Mouse (Mus musculus) liver, embryonic 12.5 days (tissue): ENCODE measurements around the gene Hoxc11. TPM values are rescaled to one million over a fixed set of nuclear protein-coding genes. Genes with fewer than 3 reads are reported as not detected.

ENCODE experiments used
- ATAC-seq: fragments of 200-750 bp; cut with Nextera tagmentation; 2 replicates; pipeline ENCODE4 v1.8.0; 2017; ENCODE audit warnings: moderate number of reproducible peaks, mild to moderate bottlenecking, moderate library complexity
- H3K27ac ChIP-seq: fragments of 300-500 bp; sonication (generic); 2 replicates; pipeline ENCODE4 v1.5.1; 2016; ENCODE audit warnings: mild to moderate bottlenecking
- H3K27me3 ChIP-seq: fragments of 300-500 bp; sonication (generic); replicated peaks from 2 replicates; pipeline ENCODE4 v1.6.1; 2016; ENCODE audit warnings: mild to moderate bottlenecking, moderate library complexity
- H3K36me3 ChIP-seq: fragments of 300-500 bp; sonication (generic); 2 replicates; pipeline ENCODE4 v1.6.1; 2016; ENCODE audit warnings: mild to moderate bottlenecking, moderate library complexity
- H3K4me1 ChIP-seq: fragments of 300-500 bp; sonication (generic); 2 replicates; pipeline ENCODE4 v1.6.1; 2016
- H3K4me2 ChIP-seq: fragments of 300-500 bp; sonication (generic); 2 replicates; pipeline ENCODE4 v1.6.1; 2016; ENCODE audit warnings: mild to moderate bottlenecking, moderate library complexity
- H3K4me3 ChIP-seq: fragments of 300-500 bp; sonication (generic); 2 replicates; pipeline ENCODE4 v1.5.1; 2016; ENCODE audit warnings: mild to moderate bottlenecking, moderate library complexity
- H3K9ac ChIP-seq: fragments of 300-500 bp; sonication (generic); 2 replicates; pipeline ENCODE4 v1.6.1; 2016; ENCODE audit warnings: mild to moderate bottlenecking, moderate library complexity
- H3K9me3 ChIP-seq: fragments of 300-500 bp; sonication (generic); replicated peaks from 2 replicates; pipeline ENCODE4 v1.6.1; 2016; ENCODE audit warnings: mild to moderate bottlenecking, moderate library complexity
- WGBS: fragments of 180-500 bp; shearing (Covaris S2); methylation state at CpG from one replicate; pipeline ENCODE4 v1.1.7; 2016; ENCODE audit not compliant: insufficient replicate concordance; 5-methylcytosine and 5-hydroxymethylcytosine counted together
- polyA plus RNA-seq: library from polyadenylated mRNA; unstranded; fragments of >200 nt; fragmentation: Nextera tagmentation; extraction: Ambion mirVana; gene quantifications from 2 replicates; pipeline ENCODE4 v1.2.1, GENCODE M21; 2016

Hoxc11 gene
- polyA plus RNA-seq, 1 experiment from 2014 or later, result not detected

DNA sequence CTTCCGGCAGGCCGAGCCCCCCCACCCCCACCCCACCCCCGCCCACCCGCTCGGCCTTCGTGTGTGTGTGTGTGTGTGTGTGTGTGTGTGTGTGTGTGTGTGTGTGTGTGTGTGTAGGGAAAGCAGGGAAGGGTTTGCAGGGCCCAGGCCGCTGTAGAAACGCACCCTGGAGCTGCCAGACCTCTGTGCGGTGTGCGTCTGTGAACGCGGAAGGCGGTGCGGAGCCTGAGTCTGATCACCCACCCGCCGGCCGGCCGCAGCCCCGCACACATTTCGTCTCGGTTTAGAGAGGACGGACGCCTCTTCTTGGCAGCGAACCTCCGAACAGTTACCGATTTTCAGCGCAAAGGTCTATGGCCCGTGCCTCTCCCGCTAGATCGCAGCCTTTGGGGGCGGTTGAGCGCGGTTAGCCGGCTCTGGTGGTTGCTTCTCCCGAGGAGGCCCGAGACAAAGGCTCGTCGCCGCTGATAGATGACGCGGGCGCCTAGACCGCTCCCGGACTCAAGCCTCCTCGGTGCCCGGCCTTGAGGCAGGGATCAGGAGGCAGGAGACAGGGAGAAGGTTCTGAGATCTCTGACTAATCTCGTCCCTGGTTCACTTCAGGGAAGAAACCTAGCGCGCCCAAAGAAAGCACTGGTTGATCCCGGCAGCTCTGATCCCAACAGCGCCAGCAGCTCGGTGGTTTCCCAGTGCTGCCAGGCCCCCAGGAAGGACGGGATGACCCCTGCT is 11.3 kb upstream of the Hoxc11 start:
- no peak overlapping the region for H3K27ac ChIP-seq
- no peak overlapping the region for H3K4me2 ChIP-seq
- H3K36me3 ChIP-seq, result no peaks in the 10 kb centered on the region
- H3K9ac ChIP-seq, result no peak overlapping the region
- H3K4me1 ChIP-seq, result no peaks in the 10 kb centered on the region
- H3K4me3 ChIP-seq, result no peak overlapping the region
- ATAC-seq, result no peak
- WGBS, result 2% methylated on average over 53 of the region's 53 CpGs
- no peaks in the 10 kb centered on the region for H3K9me3 ChIP-seq
- H3K27me3 ChIP-seq, result peaks cover 99% of the 10 kb centered on the region

GRCm38 (mm10) chr15:102943468-102943813 is 10.8 kb upstream of the Hoxc11 start:
- Histone ChIP-seq H3K4me3 (no peak overlapping the region), H3K4me2 (no peak overlapping the region), H3K9me3 (no peaks in the 10 kb centered on the region), H3K36me3 (no peaks in the 10 kb centered on the region), H3K9ac (no peak overlapping the region), H3K4me1 (no peaks in the 10 kb centered on the region), H3K27ac (no peak overlapping the region), H3K27me3 (peaks cover 99% of the 10 kb centered on the region)
- no peak for ATAC-seq
- 4% methylated on average over 5 of the region's 5 CpGs for WGBS

GRCm38 (mm10) chr15:102945185-102946077 is 8.8 kb upstream of the Hoxc11 start:
- Histone ChIP-seq H3K27ac (no peak overlapping the region), H3K36me3 (no peaks in the 10 kb centered on the region), H3K4me1 (no peaks in the 10 kb centered on the region), H3K4me2 (no peak overlapping the region), H3K9me3 (no peaks in the 10 kb centered on the region), H3K4me3 (no peak overlapping the region), H3K27me3 (peaks cover 99% of the 10 kb centered on the region), H3K9ac (no peak overlapping the region)
- ATAC-seq, result no peak
- 11% methylated on average over 22 of the region's 22 CpGs for whole genome bisulfite sequencing

GRCm38 (mm10) chr15:102947276-102947675 is 7.0 kb upstream of the Hoxc11 start:
- no peaks in the 10 kb centered on the region for H3K9me3 ChIP-seq
- H3K36me3 ChIP-seq, result no peaks in the 10 kb centered on the region
- no peak overlapping the region for H3K9ac ChIP-seq
- H3K4me2 ChIP-seq, result no peak overlapping the region
- H3K4me1 ChIP-seq, result no peaks in the 10 kb centered on the region
- H3K27ac ChIP-seq, result no peak overlapping the region
- 3% methylated on average over 9 of the region's 9 CpGs for WGBS
- H3K27me3 ChIP-seq, result peaks cover 99% of the 10 kb centered on the region
- H3K4me3 ChIP-seq, result no peak overlapping the region
- ATAC-seq, result no peak

DNA sequence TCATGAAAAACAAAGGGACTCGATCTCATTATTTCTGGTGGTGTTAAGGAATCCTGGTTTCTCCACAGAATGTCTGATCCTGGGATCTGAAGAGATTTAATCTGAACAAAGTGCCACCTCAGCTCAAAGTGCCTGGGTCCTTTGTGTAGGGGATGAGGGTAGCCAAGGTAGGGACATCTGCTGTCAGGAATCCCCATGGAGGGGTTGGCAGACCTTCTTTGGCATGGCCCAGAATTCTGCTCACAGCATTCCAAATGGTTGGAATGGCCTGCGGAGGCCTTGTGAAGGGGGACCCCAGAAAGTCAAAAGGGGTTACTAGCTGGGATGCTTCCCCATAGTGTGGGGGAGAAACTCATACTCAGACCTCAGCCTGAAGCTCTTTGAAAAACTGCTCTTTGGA is 5.4 kb upstream of the Hoxc11 start:
- Histone ChIP-seq H3K9me3 (no peaks in the 10 kb centered on the region), H3K4me3 (no peak overlapping the region), H3K4me1 (no peaks in the 10 kb centered on the region), H3K27ac (no peak overlapping the region), H3K4me2 (no peak overlapping the region), H3K9ac (no peak overlapping the region), H3K36me3 (no peaks in the 10 kb centered on the region), H3K27me3 (peaks cover 99% of the 10 kb centered on the region)
- no peak for ATAC-seq
- WGBS, result 18% methylated on average over 2 of the region's 2 CpGs

DNA sequence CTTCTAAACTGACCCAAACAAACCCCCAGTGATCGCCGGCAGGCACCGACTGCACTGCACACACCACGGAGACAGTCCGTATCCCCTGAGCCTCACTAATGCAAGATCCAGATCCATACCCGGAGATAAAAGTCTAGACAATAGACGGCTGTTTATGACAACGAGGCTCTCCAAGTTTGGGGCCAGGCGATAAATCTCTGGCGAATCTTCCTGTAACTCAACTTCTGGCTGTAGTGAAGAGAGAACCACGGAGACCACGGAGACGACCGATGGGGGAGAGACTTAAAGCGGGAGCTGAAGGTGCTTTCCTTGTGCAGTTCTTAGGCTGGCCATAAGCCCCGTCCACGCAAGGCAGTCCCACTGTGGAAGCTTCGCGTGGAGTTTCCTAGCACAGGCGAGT is 4.5 kb upstream of the Hoxc11 start:
- Histone ChIP-seq H3K9me3 (no peaks in the 10 kb centered on the region), H3K36me3 (no peaks in the 10 kb centered on the region), H3K27ac (no peak overlapping the region), H3K4me1 (no peaks in the 10 kb centered on the region), H3K4me2 (no peak overlapping the region), H3K9ac (no peak overlapping the region), H3K4me3 (no peak overlapping the region), H3K27me3 (peaks cover 100% of the 10 kb centered on the region)
- WGBS, result 3% methylated on average over 20 of the region's 20 CpGs
- no peak for ATAC-seq

DNA sequence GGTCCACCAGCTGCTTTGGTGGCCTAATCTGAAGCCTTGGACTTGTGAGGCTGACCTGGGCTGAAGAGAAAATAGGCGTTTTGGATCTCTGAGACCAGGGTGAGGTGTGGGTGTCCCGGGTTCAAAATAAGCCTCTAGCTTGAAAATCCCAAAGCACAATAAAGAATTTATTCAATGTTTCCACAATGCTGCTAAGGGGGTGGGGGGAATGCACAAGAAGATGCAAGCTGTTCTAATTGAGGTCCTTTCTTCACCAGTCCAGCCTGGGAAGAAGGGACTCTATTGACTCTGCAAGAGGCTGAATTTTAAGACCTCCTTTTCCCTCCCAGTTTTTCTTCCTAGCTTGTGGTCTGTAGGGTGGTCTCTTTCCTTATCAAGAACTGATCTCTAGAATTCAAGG is 3.4 kb upstream of the Hoxc11 start:
- no peak for ATAC-seq
- WGBS, result 16% methylated on average over 2 of the region's 2 CpGs
- Histone ChIP-seq H3K9ac (no peak overlapping the region), H3K4me2 (no peak overlapping the region), H3K9me3 (no peaks in the 10 kb centered on the region), H3K4me3 (no peak overlapping the region), H3K36me3 (no peaks in the 10 kb centered on the region), H3K27ac (no peak overlapping the region), H3K27me3 (peaks cover 100% of the 10 kb centered on the region), H3K4me1 (no peaks in the 10 kb centered on the region)

GRCm38 (mm10) chr15:102953561-102953960 is 666 bp upstream of the Hoxc11 start:
- no peak for ATAC-seq
- Histone ChIP-seq H3K4me3 (no peak overlapping the region), H3K9me3 (no peaks in the 10 kb centered on the region), H3K36me3 (no peaks in the 10 kb centered on the region), H3K9ac (no peak overlapping the region), H3K4me1 (no peaks in the 10 kb centered on the region), H3K27ac (no peak overlapping the region), H3K4me2 (no peak overlapping the region), H3K27me3 (peaks cover 100% of the 10 kb centered on the region)
- WGBS, result 10% methylated on average over 6 of the region's 6 CpGs

- Histone ChIP-seq H3K4me2 (no peak overlapping the region), H3K27ac (no peak overlapping the region), H3K27me3 (peaks cover 99% of the 10 kb centered on the region), H3K36me3 (no peaks in the 10 kb centered on the region), H3K9ac (no peak overlapping the region), H3K4me3 (no peak overlapping the region), H3K4me1 (no peaks in the 10 kb centered on the region), H3K9me3 (no peaks in the 10 kb centered on the region)
- WGBS, result 3% methylated on average over 27 of the region's 28 CpGs
- ATAC-seq, result no peak
These were observed 768 bp downstream of the Hoxc11 start for GRCm38 (mm10) chr15:102955007-102955382.

GRCm38 (mm10) chr15:102955833-102956640 is 1.8 kb downstream of the Hoxc11 start:
- H3K36me3 ChIP-seq, result no peaks in the 10 kb centered on the region
- H3K9ac ChIP-seq, result no peak overlapping the region
- peaks cover 99% of the 10 kb centered on the region for H3K27me3 ChIP-seq
- no peaks in the 10 kb centered on the region for H3K9me3 ChIP-seq
- ATAC-seq, result no peak
- 2% methylated on average over 40 of the region's 40 CpGs for WGBS
- no peak overlapping the region for H3K4me2 ChIP-seq
- no peak overlapping the region for H3K4me3 ChIP-seq
- H3K4me1 ChIP-seq, result no peaks in the 10 kb centered on the region
- no peak overlapping the region for H3K27ac ChIP-seq

- Histone ChIP-seq H3K36me3 (no peaks in the 10 kb centered on the region), H3K9me3 (no peaks in the 10 kb centered on the region), H3K4me2 (no peak overlapping the region), H3K27me3 (peaks cover 99% of the 10 kb centered on the region), H3K4me3 (no peak overlapping the region), H3K27ac (no peak overlapping the region), H3K9ac (no peak overlapping the region), H3K4me1 (no peaks in the 10 kb centered on the region)
- 2% methylated on average over 12 of the region's 12 CpGs for WGBS
- ATAC-seq, result no peak
These were observed 2.7 kb downstream of the Hoxc11 start for GRCm38 (mm10) chr15:102956906-102957305.

GRCm38 (mm10) chr15:102959663-102960191 is 5.5 kb downstream of the Hoxc11 start:
- Histone ChIP-seq H3K4me3 (no peak overlapping the region), H3K4me2 (no peak overlapping the region), H3K27ac (no peak overlapping the region), H3K9me3 (no peaks in the 10 kb centered on the region), H3K4me1 (no peaks in the 10 kb centered on the region), H3K27me3 (peaks cover 98% of the 10 kb centered on the region), H3K9ac (no peak overlapping the region), H3K36me3 (no peaks in the 10 kb centered on the region)
- no peak for ATAC-seq
- WGBS, result 4% methylated on average over 13 of the region's 13 CpGs
